Mouse (Mus musculus) intestine, embryonic 16.5 days (tissue): Measurements from ENCODE around the gene Alox5. TPM values are rescaled to one million over a fixed set of nuclear protein-coding genes. Genes with fewer than 3 reads are reported as not detected.
"Not testable (repeated sequence)": the region's sequence is repeated elsewhere in the genome, so short reads cannot be mapped to it uniquely, and the experiment has no call there.

ENCODE experiments used
- ATAC-seq: fragments of 200-750 bp; cut with Nextera tagmentation; 2 replicates; pipeline ENCODE4 v1.8.0; 2017; ENCODE audit warnings: moderate TSS enrichment, moderate library complexity
- H3K27ac ChIP-seq: fragments of 300-500 bp; sonication (generic); 2 replicates; pipeline ENCODE4 v1.5.1; 2014; ENCODE audit warnings: mild to moderate bottlenecking, low read length
- H3K27me3 ChIP-seq: fragments of 300-500 bp; sonication (generic); replicated peaks from 2 replicates; pipeline ENCODE4 v1.6.1; 2014; ENCODE audit warnings: low read length, control low read depth, mixed read lengths; ENCODE audit not compliant: control insufficient read depth, insufficient read depth
- H3K36me3 ChIP-seq: fragments of 300-500 bp; sonication (generic); 2 replicates; pipeline ENCODE4 v1.6.1; 2014; ENCODE audit warnings: low read length, control low read depth; ENCODE audit not compliant: control insufficient read depth, insufficient read depth
- H3K4me1 ChIP-seq: fragments of 300-500 bp; sonication (generic); 2 replicates; pipeline ENCODE4 v1.6.1; 2014; ENCODE audit warnings: low read length, control low read depth, mixed read lengths; ENCODE audit not compliant: control insufficient read depth, insufficient read depth
- H3K4me2 ChIP-seq: fragments of 300-500 bp; sonication (generic); 2 replicates; pipeline ENCODE4 v1.6.1; 2014; ENCODE audit warnings: low read depth, low read length, control low read depth
- H3K4me3 ChIP-seq: fragments of 300-500 bp; sonication (generic); 2 replicates; pipeline ENCODE4 v1.5.1; 2014; ENCODE audit warnings: mild to moderate bottlenecking, low read length
- H3K9ac ChIP-seq: fragments of 300-500 bp; sonication (generic); 2 replicates; pipeline ENCODE4 v1.6.1; 2014; ENCODE audit warnings: low read depth, low read length
- H3K9me3 ChIP-seq: fragments of 300-500 bp; sonication (generic); 2 replicates; pipeline ENCODE4 v1.6.1; 2016; ENCODE audit warnings: low read length, control low read depth; ENCODE audit not compliant: control insufficient read depth
- WGBS: fragments of 180-500 bp; shearing (Covaris S2); extraction: QIAGEN DNeasy Blood & Tissue Kit; methylation state at CpG from one replicate; pipeline ENCODE4 v1.1.7; 2014; 5-methylcytosine and 5-hydroxymethylcytosine counted together
- polyA plus RNA-seq: library from polyadenylated mRNA; unstranded; fragments of >200 nt; fragmentation: Nextera tagmentation; extraction: Ambion mirVana; gene quantifications from 2 replicates; pipeline ENCODE4 v1.2.1, GENCODE M21; 2015

Gene Alox5
- polyA plus RNA-seq: 2.0 TPM in 2 replicates

DNA sequence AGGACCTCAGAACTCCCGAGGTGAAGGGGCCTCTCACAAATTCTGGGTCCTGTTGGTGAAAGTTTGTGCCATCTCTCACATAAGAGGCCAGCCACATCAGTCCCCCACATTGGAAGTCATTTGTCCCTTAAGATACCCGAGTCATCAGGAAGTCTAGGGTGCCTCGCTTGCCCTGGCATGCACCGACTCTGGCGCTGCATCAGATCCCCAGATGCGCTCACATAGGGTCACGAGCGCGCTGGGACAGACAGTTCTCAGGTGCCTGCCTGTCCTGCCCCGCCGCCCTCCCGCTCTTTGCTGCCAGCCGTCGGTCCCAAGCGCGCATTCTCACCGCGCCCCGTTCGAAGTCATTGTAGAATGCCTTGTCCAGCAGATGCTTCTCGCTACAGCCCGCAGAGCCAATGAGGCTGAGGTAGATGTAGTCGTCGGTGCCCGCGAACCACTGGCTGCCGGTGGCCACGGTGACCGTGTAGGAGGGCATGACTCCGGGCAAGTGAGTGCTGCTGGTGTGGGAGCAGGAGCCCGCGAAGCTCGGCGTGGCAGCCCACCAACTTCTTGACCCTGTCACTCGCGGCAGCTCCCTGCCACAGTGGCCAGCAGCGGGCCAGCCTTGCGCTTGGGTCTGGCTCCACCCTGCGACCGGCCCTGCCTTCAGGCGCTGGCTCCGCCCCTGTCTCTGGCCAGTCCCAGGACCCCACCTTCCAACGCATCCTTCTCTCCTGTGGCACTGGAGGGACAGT is at the start of gene Alox5:
TSS of gene Alox5 (minus strand) at position 635 of the 740 bp plus-strand sequence.
- Histone ChIP-seq H3K9ac (peak within 1 kb of the TSS; percentile 42; the same call in 1 of the 2 replicates), H3K27me3 (peaks cover 29% of the 10 kb centered on the region), H3K4me3 (peak within 1 kb of the TSS; percentile 47), H3K27ac (no peak within 1 kb of the TSS), H3K4me2 (peak within 1 kb of the TSS; percentile 79), H3K36me3 (no peaks in the 10 kb centered on the region), H3K9me3 (no peaks in the 10 kb centered on the region), H3K4me1 (0 out of 2 replicates have a peak, but pooled peaks cover 6% of the 10 kb centered on the region)
- ATAC-seq: peak; percentile 73
- 3% methylated on average over 43 of the region's 43 CpGs for WGBS

- not testable (repeated sequence) for H3K9me3 ChIP-seq, H3K4me1 ChIP-seq, H3K36me3 ChIP-seq, H3K9ac ChIP-seq, ATAC-seq, H3K27me3 ChIP-seq, H3K4me2 ChIP-seq, H3K4me3 ChIP-seq, H3K27ac ChIP-seq
- WGBS: 93% methylated on average over 19 of the region's 20 CpGs
These were observed 45.5 kb upstream of the Alox5 start, which contains the start of gene Olfr212 for GRCm38 (mm10) chr6:116506302-116507003. Gene Olfr212, plus strand, starts transcription at chr6:116506516.

DNA sequence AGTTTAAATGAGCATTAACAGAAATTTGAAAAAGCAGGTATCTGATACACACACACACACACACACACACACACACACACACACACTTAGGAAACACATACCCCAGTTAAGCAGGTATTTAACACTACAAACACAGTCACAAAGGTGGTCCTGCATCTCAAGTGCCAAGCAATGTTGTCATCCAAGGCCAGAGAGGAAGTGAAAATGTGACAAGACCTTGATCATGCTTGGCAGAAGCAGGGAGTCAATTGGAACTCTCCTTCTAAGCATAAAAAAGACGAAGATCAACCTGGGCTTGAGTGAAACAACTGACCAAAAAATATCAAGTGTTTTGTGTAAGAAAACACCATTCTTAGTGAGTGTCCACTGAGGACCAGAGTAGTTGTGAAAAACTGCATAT is 35.0 kb upstream of the Alox5 start:
- 87% methylated on average over 1 of the region's 1 CpGs for WGBS
- no peak overlapping the region for H3K9ac ChIP-seq
- no peak overlapping the region for H3K4me2 ChIP-seq
- H3K27me3 ChIP-seq: no peaks in the 10 kb centered on the region
- no peaks in the 10 kb centered on the region for H3K4me1 ChIP-seq
- H3K27ac ChIP-seq: no peak overlapping the region
- H3K4me3 ChIP-seq: no peak overlapping the region
- no peak for ATAC-seq
- H3K9me3 ChIP-seq: no peaks in the 10 kb centered on the region
- H3K36me3 ChIP-seq: no peaks in the 10 kb centered on the region

GRCm38 (mm10) chr6:116493742-116494141 is 32.8 kb upstream of the Alox5 start:
- Histone ChIP-seq H3K27me3 (no peaks in the 10 kb centered on the region), H3K4me1 (no peaks in the 10 kb centered on the region), H3K4me3 (no peak overlapping the region), H3K27ac (no peak overlapping the region), H3K36me3 (no peaks in the 10 kb centered on the region), H3K9me3 (no peaks in the 10 kb centered on the region), H3K9ac (no peak overlapping the region), H3K4me2 (no peak overlapping the region)
- no peak for ATAC-seq
- 85% methylated on average over 5 of the region's 5 CpGs for WGBS

DNA sequence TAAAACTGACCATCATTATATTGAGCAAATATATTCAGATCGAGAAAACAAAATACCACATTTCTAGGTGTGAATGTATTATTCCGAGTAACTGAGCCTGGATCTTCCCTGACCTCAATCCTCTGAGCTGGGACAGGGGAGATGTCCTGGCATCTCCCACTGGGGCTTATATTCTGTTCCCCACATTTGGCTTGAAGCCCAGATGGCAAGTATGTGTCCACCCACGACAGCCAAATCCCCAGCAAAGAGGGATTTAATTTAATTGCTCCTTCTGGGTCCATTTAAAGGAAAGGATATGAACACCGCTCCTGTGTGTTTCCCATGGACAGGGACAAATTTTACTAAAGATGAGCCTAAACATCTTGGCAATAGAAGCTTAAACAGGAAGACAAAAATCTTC is 27.8 kb upstream of the Alox5 start, which contains the start of gene Olfr211:
TSS of gene Olfr211 (plus strand) at position 301 of the 400 bp plus-strand sequence.
- no peak for ATAC-seq
- H3K36me3 ChIP-seq: no peaks in the 10 kb centered on the region
- no peaks in the 10 kb centered on the region for H3K9me3 ChIP-seq
- H3K4me3 ChIP-seq: no peak within 1 kb of the TSS
- no peaks in the 10 kb centered on the region for H3K27me3 ChIP-seq
- H3K4me1 ChIP-seq: no peaks in the 10 kb centered on the region
- H3K9ac ChIP-seq: no peak within 1 kb of the TSS
- H3K27ac ChIP-seq: no peak within 1 kb of the TSS
- 77% methylated on average over 4 of the region's 4 CpGs for WGBS
- H3K4me2 ChIP-seq: no peak within 1 kb of the TSS

- 50% methylated on average over 1 of the region's 1 CpGs for WGBS
- Histone ChIP-seq H3K27ac (no peak overlapping the region), H3K4me1 (no peaks in the 10 kb centered on the region), H3K4me2 (no peak overlapping the region), H3K27me3 (no peaks in the 10 kb centered on the region), H3K9ac (no peak overlapping the region), H3K36me3 (no peaks in the 10 kb centered on the region), H3K4me3 (no peak overlapping the region), H3K9me3 (no peaks in the 10 kb centered on the region)
- no peak for ATAC-seq
These were observed 25.9 kb upstream of the Alox5 start for GRCm38 (mm10) chr6:116486833-116487232.

DNA sequence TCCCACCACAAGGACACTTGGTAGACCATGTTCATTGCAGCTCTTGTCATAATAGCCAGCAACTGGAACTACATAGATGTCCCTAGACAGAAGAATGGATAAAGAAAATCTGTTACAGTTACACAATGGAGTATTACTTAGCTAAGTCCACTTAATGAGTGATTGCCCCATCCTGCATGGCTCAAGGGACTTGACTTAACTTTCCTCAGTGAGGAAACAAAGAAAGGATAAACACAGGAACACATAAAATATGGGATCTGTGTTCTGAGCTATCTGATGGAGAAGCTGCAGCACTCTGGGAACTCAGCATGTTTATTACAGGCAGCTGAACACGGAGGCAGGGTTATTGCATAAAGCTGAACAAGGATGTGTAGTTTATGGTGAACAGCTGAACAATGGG is 24.1 kb upstream of the Alox5 start:
- H3K9ac ChIP-seq: no peak overlapping the region
- H3K4me1 ChIP-seq: no peaks in the 10 kb centered on the region
- no peaks in the 10 kb centered on the region for H3K9me3 ChIP-seq
- H3K27me3 ChIP-seq: no peaks in the 10 kb centered on the region
- WGBS: 57% methylated on average over 1 of the region's 1 CpGs
- no peak overlapping the region for H3K27ac ChIP-seq
- H3K4me2 ChIP-seq: no peak overlapping the region
- no peaks in the 10 kb centered on the region for H3K36me3 ChIP-seq
- ATAC-seq: no peak
- no peak overlapping the region for H3K4me3 ChIP-seq

DNA sequence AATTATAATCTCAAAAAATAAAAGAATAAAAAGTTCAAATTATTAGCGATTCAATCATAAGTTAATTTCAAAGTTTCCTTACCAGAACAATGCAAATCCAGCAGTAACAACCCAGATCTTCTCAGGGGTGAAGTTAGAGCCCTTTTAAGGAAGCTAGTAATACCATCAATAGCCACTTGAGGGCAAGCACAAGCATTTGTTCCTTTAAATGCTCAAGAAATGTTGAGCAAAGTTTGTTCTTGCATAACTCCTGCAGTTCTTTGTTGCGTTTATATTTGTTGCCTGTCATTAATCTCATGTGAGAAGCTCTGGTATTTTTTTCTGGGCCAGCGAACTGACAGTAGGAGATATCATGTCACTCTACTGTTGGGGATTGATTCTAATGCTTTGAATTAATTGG is 7.1 kb upstream of the Alox5 start:
- 27% methylated on average over 3 of the region's 3 CpGs for WGBS
- ATAC-seq: no peak

DNA sequence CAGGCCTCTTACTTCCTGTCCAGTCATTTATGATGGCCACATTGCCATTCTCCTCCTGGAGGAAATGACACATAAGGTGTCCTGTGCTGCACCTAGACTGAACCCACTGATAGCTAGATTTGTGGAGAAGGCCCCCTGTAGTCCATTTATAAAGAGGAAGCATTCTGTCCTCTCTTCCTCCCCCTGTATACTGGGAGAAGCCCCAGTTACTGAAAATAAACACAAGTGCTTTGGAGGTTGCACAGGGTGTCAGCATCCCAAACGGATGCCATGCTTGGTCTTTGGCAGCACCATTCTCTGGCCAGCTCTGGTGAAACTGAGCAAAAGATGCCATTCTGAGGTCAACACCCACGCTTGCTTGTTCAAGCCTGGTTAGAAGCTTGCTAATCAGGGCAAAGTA is 1.7 kb downstream of the Alox5 start:
- Histone ChIP-seq H3K4me3 (no peak overlapping the region), H3K4me1 (0 out of 2 replicates have a peak, but pooled peaks cover 6% of the 10 kb centered on the region), H3K9ac (no peak overlapping the region), H3K9me3 (no peaks in the 10 kb centered on the region), H3K27ac (no peak overlapping the region), H3K36me3 (no peaks in the 10 kb centered on the region), H3K27me3 (peaks cover 29% of the 10 kb centered on the region), H3K4me2 (no peak overlapping the region)
- ATAC-seq: no peak
- WGBS: 65% methylated on average over 2 of the region's 2 CpGs

More for the DNA sequence above, 7.1 kb upstream of the Alox5 start:
- Histone ChIP-seq H3K4me3 (no peak overlapping the region), H3K4me1 (no peaks in the 10 kb centered on the region), H3K36me3 (no peaks in the 10 kb centered on the region), H3K9ac (no peak overlapping the region), H3K9me3 (no peaks in the 10 kb centered on the region), H3K27ac (no peak overlapping the region), H3K27me3 (no peaks in the 10 kb centered on the region), H3K4me2 (no peak overlapping the region)
